Mouse (Mus musculus): ENCODE data around the gene Wnt7b.

DNA sequence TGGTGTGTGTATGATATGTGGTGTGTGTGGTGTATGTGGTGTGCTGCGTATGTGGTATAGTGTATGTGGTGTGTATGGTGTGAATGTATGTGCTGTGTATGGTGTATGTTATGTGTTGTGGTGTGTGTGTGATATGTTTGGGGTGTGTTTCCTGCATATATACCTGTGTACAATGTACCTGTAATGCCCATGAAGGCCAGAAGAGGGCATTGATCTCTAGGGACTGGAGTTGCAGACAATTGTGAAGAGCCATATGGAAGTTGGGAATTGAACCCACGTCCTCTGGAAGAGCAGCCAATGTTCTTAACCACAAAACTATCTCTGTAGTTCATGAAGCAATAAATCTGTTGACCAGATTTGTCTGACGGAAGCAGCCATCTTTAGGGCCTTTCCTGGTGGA, 15.1 kb upstream of the Wnt7b start:
- TF ChIP-seq CTCF (IDR thresholded peaks at IDR 0.05; ENCODE audit: control insufficient read depth, insufficient read depth, insufficient read length): peak; percentile 8
- TF ChIP-seq USF1 (IDR thresholded peaks at IDR 0.05; ENCODE audit: low read depth): no peak
- no peak for TF ChIP-seq MYOG (IDR thresholded peaks at IDR 0.05; ENCODE audit: control insufficient read depth, extremely low read depth, insufficient read length)
- no peak for TF ChIP-seq CEBPB (IDR thresholded peaks at IDR 0.05; ENCODE audit: low read depth)
- no peak for TF ChIP-seq MYOD1 (IDR thresholded peaks at IDR 0.05; ENCODE audit: control insufficient read depth, insufficient read length, low read depth)
- no peak for TF ChIP-seq FOSL1 (IDR thresholded peaks at IDR 0.05; ENCODE audit: insufficient read depth, low read length, poor library complexity, severe bottlenecking)
- TF ChIP-seq MAX (IDR thresholded peaks at IDR 0.05): no peak

Measured in C2C12 (cell line).